In the genomic region with DNA sequence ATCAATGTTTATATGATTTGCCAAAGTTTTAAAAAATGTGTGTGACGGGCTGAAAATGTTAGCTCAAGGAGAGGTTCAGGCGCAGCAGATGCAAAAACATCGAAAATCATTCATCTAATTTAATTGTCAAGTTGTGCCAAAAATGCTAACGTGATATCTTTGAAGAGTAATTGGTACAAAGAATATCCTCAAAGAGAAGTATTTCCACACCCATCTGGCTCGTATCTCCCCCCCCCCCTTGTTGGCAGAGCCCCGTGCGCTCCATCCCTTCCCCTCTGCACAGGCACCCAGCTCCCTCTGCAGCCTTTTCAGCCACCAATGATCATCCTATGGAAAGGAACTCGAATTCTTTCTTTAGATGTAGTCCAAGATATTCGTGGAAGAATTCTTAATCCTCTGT, we compare ENCODE assay signal across 22 mouse cellular contexts.
DNase-seq lines count a peak whose midpoint lies in the region; ATAC-seq lines count a peak whose summit lies in the region.
"Had no signal": no experiment of that assay in that cellular context is flagged by ENCODE, and none has a peak within 500 bp of the region (broad histone marks: within the 10 kb centered on the region; RNA-seq: fewer than 3 reads in every experiment).

No protein-coding gene starts in this region.

- peak overlapping the region; percentile 26; the same call in 1 of the 2 replicates for H3K27ac ChIP-seq in forebrain, embryonic 15.5 days (replicated peaks)
- no peak overlapping the region for H3K27ac ChIP-seq in forebrain, embryonic 13.5 days
- peak overlapping the region; percentile 9; the same call in 1 of the 2 replicates for H3K27ac ChIP-seq in heart, embryonic 10.5 days
- H3K27ac ChIP-seq: heart, adult 2 months; hindbrain, embryonic 10.5 days; hindbrain, embryonic 13.5 days; intestine, embryonic 15.5 days had no signal

- 39% methylated on average over 9 of the region's 9 CpGs for WGBS in forebrain, embryonic 15.5 days
- WGBS in forebrain, embryonic 13.5 days = 60% methylated on average over 9 of the region's 9 CpGs
- WGBS in heart, embryonic 10.5 days = 74% methylated on average over 9 of the region's 9 CpGs

- DNase-seq in heart, embryonic 10.5 days (ENCODE audit: low spot score) = peak; percentile 5
- no peak for DNase-seq in heart, postnatal 4 days
- peak; percentile 12 for DNase-seq in brain, embryonic 18.5 days (ENCODE audit: low read depth, low spot score)
- DNase-seq in gastrocnemius, adult 8-10 months (ENCODE audit: low spot score in 2 of 2) = no peak
- DNase-seq: adrenal gland, adult 2 months; adrenal gland, postnatal 14 days; cerebellum, adult 18-20 months; cerebellum, adult 9-10 months; cerebellum, postnatal 14 days; gastrocnemius, postnatal 10 days; gastrocnemius, postnatal 36 days; heart, adult 2 months; kidney, adult 11 months; kidney, adult 9 months had no signal

- peaks cover 20% of the 10 kb centered on the region for H3K4me1 ChIP-seq in forebrain, embryonic 15.5 days
- H3K4me1 ChIP-seq in forebrain, embryonic 13.5 days = peaks cover 12% of the 10 kb centered on the region
- H3K4me1 ChIP-seq in heart, embryonic 10.5 days = peaks cover 51% of the 10 kb centered on the region

- H3K9me3 ChIP-seq in forebrain, embryonic 15.5 days = no peaks in the 10 kb centered on the region
- H3K9me3 ChIP-seq in forebrain, embryonic 13.5 days (replicated peaks) = no peaks in the 10 kb centered on the region
- H3K9me3 ChIP-seq in heart, embryonic 10.5 days = no peaks in the 10 kb centered on the region
- H3K9me3 ChIP-seq: hindbrain, embryonic 10.5 days; hindbrain, embryonic 13.5 days; intestine, embryonic 15.5 days had no signal

- H3K36me3 ChIP-seq in forebrain, embryonic 15.5 days = no peaks in the 10 kb centered on the region
- H3K36me3 ChIP-seq in forebrain, embryonic 13.5 days (ENCODE audit: poor library complexity, severe bottlenecking) = no peaks in the 10 kb centered on the region
- H3K36me3 ChIP-seq in heart, embryonic 10.5 days = no peaks in the 10 kb centered on the region
- H3K36me3 ChIP-seq: hindbrain, embryonic 10.5 days; hindbrain, embryonic 13.5 days; intestine, embryonic 15.5 days had no signal

- H3K4me3 ChIP-seq in forebrain, embryonic 15.5 days = no peak overlapping the region
- no peak overlapping the region for H3K4me3 ChIP-seq in forebrain, embryonic 13.5 days
- H3K4me3 ChIP-seq in heart, embryonic 10.5 days = no peak overlapping the region
- H3K4me3 ChIP-seq: heart, adult 2 months; hindbrain, embryonic 10.5 days; hindbrain, embryonic 13.5 days; intestine, embryonic 15.5 days had no signal

- no peak overlapping the region for H3K9ac ChIP-seq in forebrain, embryonic 15.5 days (replicated peaks)
- H3K9ac ChIP-seq in forebrain, embryonic 13.5 days = no peak overlapping the region
- H3K9ac ChIP-seq: hindbrain, embryonic 13.5 days; intestine, embryonic 15.5 days had no signal

- ATAC-seq in forebrain, embryonic 15.5 days (replicated peaks) = peak; percentile 58; the same call in 1 of the 2 replicates
- ATAC-seq in forebrain, embryonic 13.5 days = no peak; the same call in 1 of the 2 replicates
- ATAC-seq: CD4-positive, CD25-positive, alpha-beta regulatory T cell, adult 4 months; hindbrain, embryonic 16.5 days; intestine, embryonic 15.5 days had no signal

- H3K4me2 ChIP-seq in forebrain, embryonic 15.5 days (replicated peaks) = no peak overlapping the region
- no peak overlapping the region for H3K4me2 ChIP-seq in forebrain, embryonic 13.5 days
- H3K4me2 ChIP-seq: heart, embryonic 11.5 days; hindbrain, embryonic 13.5 days; intestine, embryonic 15.5 days had no signal

- H3K27me3 ChIP-seq in forebrain, embryonic 15.5 days = no peaks in the 10 kb centered on the region
- no peaks in the 10 kb centered on the region for H3K27me3 ChIP-seq in forebrain, embryonic 13.5 days
- no peaks in the 10 kb centered on the region for H3K27me3 ChIP-seq in heart, embryonic 10.5 days (ENCODE audit: insufficient read depth, poor library complexity, severe bottlenecking)
- H3K27me3 ChIP-seq: intestine, embryonic 15.5 days had no signal

Comparison
In these comparisons a context has a peak if more than half of its experiments do, and no peak if none do; other contexts are left out.
1. DNase-seq: peak in heart, embryonic 10.5 days (single experiment) and brain, embryonic 18.5 days (single experiment); none in heart, postnatal 4 days (single experiment) and gastrocnemius, adult 8-10 months (0 of 2).